Mouse (Mus musculus): ENCODE results near the gene Chchd6. TPM values are rescaled to one million over a fixed set of nuclear protein-coding genes. Genes with fewer than 3 reads are reported as not detected.

Chchd6 gene
- polyA plus RNA-seq, 1 experiment: 42.5 TPM

DNA sequence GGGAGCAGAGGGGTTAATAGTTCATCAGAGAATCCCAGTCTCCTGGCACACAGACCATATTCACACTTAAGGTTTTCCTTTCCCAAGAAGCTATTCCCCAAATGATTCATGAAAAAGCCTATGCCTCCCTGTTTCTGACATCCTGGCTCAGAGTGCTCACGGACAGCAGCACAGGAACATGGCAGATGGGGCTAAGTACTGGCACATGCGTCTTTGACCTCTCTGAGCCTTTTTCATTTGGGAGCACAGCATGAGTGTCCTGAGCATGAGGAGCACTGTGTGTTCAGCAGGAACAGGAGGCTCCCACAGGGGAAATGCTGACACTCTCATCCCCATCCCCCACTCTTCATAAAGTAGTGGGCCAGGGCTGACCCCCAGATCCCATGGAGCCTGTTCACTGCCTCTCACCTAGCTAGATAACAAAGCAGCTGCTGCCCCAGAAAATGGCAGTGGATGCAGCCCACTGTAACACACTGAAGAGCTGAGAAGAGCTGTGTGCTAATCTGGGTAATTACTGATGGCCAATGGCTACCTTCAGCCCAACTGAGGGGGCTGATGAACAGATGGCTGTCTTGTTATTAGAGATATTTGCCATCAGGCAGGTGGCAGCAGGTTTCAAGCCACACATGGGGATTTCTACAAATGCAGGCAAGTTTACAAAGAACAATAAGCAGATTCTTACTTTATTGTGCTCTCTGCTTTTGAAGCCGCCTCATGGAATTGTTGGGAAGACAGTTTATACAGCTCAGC, 176.2 kb downstream of the Chchd6 start:
- H3K4me3 ChIP-seq (replicated peaks): no peak overlapping the region
- peaks cover 80% of the 10 kb centered on the region for H3K27me3 ChIP-seq (replicated peaks)
- H3K9me3 ChIP-seq: no peaks in the 10 kb centered on the region
- no peak for TF ChIP-seq FLI1 (IDR thresholded peaks at IDR 0.05; ENCODE audit: low read length)
- no peak for TF ChIP-seq GATA1 (IDR thresholded peaks at IDR 0.05; ENCODE audit: borderline replicate concordance, low read length)
- peaks cover 47% of the 10 kb centered on the region for H3K4me1 ChIP-seq
- H3K36me3 ChIP-seq (replicated peaks; ENCODE audit: low read length): peaks cover 8% of the 10 kb centered on the region

DNA sequence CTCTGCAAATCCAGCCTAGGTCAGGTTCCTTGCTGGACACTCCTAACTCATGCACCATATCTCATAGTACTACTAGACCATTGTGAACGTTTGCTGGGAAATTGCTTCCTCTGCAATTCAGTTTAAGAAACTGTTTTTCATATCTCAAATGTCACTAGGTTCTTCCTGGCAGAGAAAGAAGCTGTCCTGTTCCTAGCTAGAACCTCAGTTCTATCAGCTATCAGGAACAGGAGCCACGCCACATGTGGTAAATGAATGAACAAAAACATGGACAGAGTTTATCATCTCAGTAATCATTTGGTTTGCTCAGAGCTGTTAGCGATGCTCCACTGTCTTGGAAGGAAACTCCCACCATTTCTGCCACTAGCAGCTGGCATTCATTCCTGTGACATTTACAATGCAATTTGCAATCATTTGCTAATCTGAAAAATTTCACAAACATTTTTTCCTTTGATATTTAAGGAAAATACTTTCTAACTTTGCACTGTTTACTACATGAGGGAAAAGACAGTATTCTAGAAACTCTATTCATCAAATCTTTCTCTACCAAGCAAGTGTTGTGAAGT, 179.3 kb downstream of the Chchd6 start:
- Histone ChIP-seq H3K9me3 (no peaks in the 10 kb centered on the region), H3K27me3 (replicated peaks) (peaks cover 62% of the 10 kb centered on the region), H3K36me3 (replicated peaks; ENCODE audit: low read length) (peaks cover 8% of the 10 kb centered on the region), H3K4me3 (replicated peaks) (no peak overlapping the region), H3K4me1 (peaks cover 48% of the 10 kb centered on the region)
- TF ChIP-seq FLI1 (IDR thresholded peaks at IDR 0.05; ENCODE audit: low read length): no peak
- TF ChIP-seq GATA1 (IDR thresholded peaks at IDR 0.05; ENCODE audit: borderline replicate concordance, low read length): no peak

GRCm38 (mm10) chr6:89415091-89415490, 180.4 kb downstream of the Chchd6 start:
- H3K4me1 ChIP-seq: peaks cover 47% of the 10 kb centered on the region
- TF ChIP-seq FLI1 (IDR thresholded peaks at IDR 0.05; ENCODE audit: low read length): no peak
- no peak for TF ChIP-seq GATA1 (IDR thresholded peaks at IDR 0.05; ENCODE audit: borderline replicate concordance, low read length)

GRCm38 (mm10) chr6:89414126-89414525, 181.3 kb downstream of the Chchd6 start:
- no peak for TF ChIP-seq GATA1 (IDR thresholded peaks at IDR 0.05; ENCODE audit: borderline replicate concordance, low read length)
- no peak for TF ChIP-seq FLI1 (IDR thresholded peaks at IDR 0.05; ENCODE audit: low read length)
- Histone ChIP-seq H3K9me3 (no peaks in the 10 kb centered on the region), H3K36me3 (replicated peaks; ENCODE audit: low read length) (peaks cover 8% of the 10 kb centered on the region), H3K4me1 (peaks cover 47% of the 10 kb centered on the region), H3K4me3 (replicated peaks) (no peak overlapping the region), H3K27me3 (replicated peaks) (peaks cover 62% of the 10 kb centered on the region)

More at GRCm38 (mm10) chr6:89415091-89415490, 180.4 kb downstream of the Chchd6 start:
- H3K36me3 ChIP-seq (replicated peaks; ENCODE audit: low read length): peaks cover 8% of the 10 kb centered on the region
- no peak overlapping the region for H3K4me3 ChIP-seq (replicated peaks)
- peaks cover 61% of the 10 kb centered on the region for H3K27me3 ChIP-seq (replicated peaks)
- no peaks in the 10 kb centered on the region for H3K9me3 ChIP-seq

DNA sequence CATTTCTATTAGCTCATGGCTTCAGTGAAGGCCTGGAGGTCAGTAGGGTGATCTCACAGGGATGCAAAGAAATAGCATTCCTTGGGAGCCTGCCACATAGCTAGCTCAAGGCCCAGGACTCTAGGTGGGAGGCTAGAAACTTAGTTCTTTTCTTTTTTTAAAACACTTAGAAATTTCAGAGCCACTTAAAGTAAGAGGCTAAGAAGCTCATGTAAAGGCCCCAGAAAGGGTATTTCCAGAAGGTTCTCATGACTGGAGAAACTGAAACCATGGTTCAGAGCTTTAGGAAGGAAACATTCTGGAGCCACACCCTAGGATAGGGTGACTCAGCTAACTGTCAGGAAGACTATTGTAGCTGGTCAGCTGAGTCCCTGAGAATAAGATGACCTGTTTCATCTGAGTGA, 182.0 kb downstream of the Chchd6 start:
- Histone ChIP-seq H3K27me3 (replicated peaks) (peaks cover 60% of the 10 kb centered on the region), H3K4me1 (peaks cover 48% of the 10 kb centered on the region), H3K36me3 (replicated peaks; ENCODE audit: low read length) (peaks cover 7% of the 10 kb centered on the region), H3K9me3 (no peaks in the 10 kb centered on the region), H3K4me3 (replicated peaks) (peak overlapping the region; percentile 42)
- TF ChIP-seq GATA1 (IDR thresholded peaks at IDR 0.05; ENCODE audit: borderline replicate concordance, low read length) (no peak), FLI1 (IDR thresholded peaks at IDR 0.05; ENCODE audit: low read length) (no peak)

- Histone ChIP-seq H3K27me3 (replicated peaks) (peaks cover 56% of the 10 kb centered on the region), H3K4me3 (replicated peaks) (no peak overlapping the region), H3K9me3 (no peaks in the 10 kb centered on the region), H3K4me1 (peaks cover 56% of the 10 kb centered on the region), H3K36me3 (replicated peaks; ENCODE audit: low read length) (no peaks in the 10 kb centered on the region)
- TF ChIP-seq FLI1 (IDR thresholded peaks at IDR 0.05; ENCODE audit: low read length) (no peak), GATA1 (IDR thresholded peaks at IDR 0.05; ENCODE audit: borderline replicate concordance, low read length) (no peak)
Observed at GRCm38 (mm10) chr6:89412562-89412961, 182.9 kb downstream of the Chchd6 start.

DNA sequence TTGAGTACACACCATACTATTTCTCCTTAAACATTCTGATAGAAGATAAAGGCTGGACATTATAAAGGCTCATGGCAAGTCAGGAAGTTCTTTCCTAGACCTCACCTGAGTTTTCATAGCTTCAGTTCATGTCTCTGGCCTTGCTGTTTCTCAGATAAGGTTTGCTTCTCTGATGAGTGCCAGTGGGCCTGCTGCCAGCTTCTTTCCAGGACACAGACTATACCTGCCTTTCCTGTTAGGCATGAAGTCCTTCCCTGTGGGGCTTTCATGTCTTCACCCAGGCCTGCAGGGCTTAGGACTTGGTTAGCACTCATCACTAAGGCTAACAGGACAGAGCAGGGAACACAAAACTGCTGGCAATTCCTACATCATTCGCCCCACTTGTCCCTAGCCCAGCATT, 186.4 kb downstream of the Chchd6 start:
- Histone ChIP-seq H3K4me1 (peaks cover 33% of the 10 kb centered on the region), H3K9me3 (no peaks in the 10 kb centered on the region), H3K4me3 (replicated peaks) (no peak overlapping the region), H3K27me3 (replicated peaks) (peaks cover 67% of the 10 kb centered on the region), H3K36me3 (replicated peaks; ENCODE audit: low read length) (peaks cover 2% of the 10 kb centered on the region)
- TF ChIP-seq GATA1 (IDR thresholded peaks at IDR 0.05; ENCODE audit: borderline replicate concordance, low read length): no peak
- no peak for TF ChIP-seq FLI1 (IDR thresholded peaks at IDR 0.05; ENCODE audit: low read length)

DNA sequence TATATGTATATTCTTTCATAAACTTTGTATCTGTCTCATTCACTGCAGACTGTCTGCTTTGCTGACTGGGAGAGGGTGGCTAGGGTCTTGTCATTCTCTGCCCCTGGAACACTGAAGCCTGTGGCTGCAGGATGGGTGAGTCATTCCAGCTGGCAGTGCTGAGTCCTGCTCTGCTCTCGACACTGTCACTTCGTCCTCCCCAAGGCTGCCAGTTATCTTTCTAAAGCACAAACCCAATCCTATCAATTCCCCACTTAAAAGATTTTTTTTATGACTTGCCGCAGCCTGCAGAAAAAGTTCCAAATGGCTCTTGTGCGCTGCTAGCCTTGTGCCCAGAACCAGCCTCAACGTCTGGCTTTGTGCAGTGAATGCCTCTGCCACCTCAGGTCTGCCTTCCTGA, 187.2 kb downstream of the Chchd6 start:
- H3K4me1 ChIP-seq: peaks cover 25% of the 10 kb centered on the region
- H3K36me3 ChIP-seq (replicated peaks; ENCODE audit: low read length): peaks cover 2% of the 10 kb centered on the region
- no peaks in the 10 kb centered on the region for H3K9me3 ChIP-seq
- TF ChIP-seq FLI1 (IDR thresholded peaks at IDR 0.05; ENCODE audit: low read length) (no peak), GATA1 (IDR thresholded peaks at IDR 0.05; ENCODE audit: borderline replicate concordance, low read length) (no peak)
- H3K27me3 ChIP-seq (replicated peaks): peaks cover 71% of the 10 kb centered on the region
- H3K4me3 ChIP-seq (replicated peaks): no peak overlapping the region

GRCm38 (mm10) chr6:89407247-89407889, 188.1 kb downstream of the Chchd6 start:
- H3K36me3 ChIP-seq (replicated peaks; ENCODE audit: low read length): peaks cover 2% of the 10 kb centered on the region
- H3K4me3 ChIP-seq (replicated peaks): no peak overlapping the region
- no peaks in the 10 kb centered on the region for H3K9me3 ChIP-seq
- H3K27me3 ChIP-seq (replicated peaks): peaks cover 74% of the 10 kb centered on the region
- TF ChIP-seq FLI1 (IDR thresholded peaks at IDR 0.05; ENCODE audit: low read length): no peak
- TF ChIP-seq GATA1 (IDR thresholded peaks at IDR 0.05; ENCODE audit: borderline replicate concordance, low read length): no peak
- peaks cover 16% of the 10 kb centered on the region for H3K4me1 ChIP-seq

GRCm38 (mm10) chr6:89404964-89405363, 190.5 kb downstream of the Chchd6 start:
- TF ChIP-seq GATA1 (IDR thresholded peaks at IDR 0.05; ENCODE audit: borderline replicate concordance, low read length) (no peak), FLI1 (IDR thresholded peaks at IDR 0.05; ENCODE audit: low read length) (no peak)
- H3K36me3 ChIP-seq (replicated peaks; ENCODE audit: low read length): peaks cover 2% of the 10 kb centered on the region
- H3K9me3 ChIP-seq: no peaks in the 10 kb centered on the region
- no peak overlapping the region for H3K4me3 ChIP-seq (replicated peaks)
- peaks cover 75% of the 10 kb centered on the region for H3K27me3 ChIP-seq (replicated peaks)
- peaks cover 13% of the 10 kb centered on the region for H3K4me1 ChIP-seq

All from megakaryocyte, embryonic 14.5 days (primary cell).